Mouse (Mus musculus) granulocyte monocyte progenitor cell, adult 5-6 weeks (primary cell): ENCODE data around the gene Runx1. TPM values are rescaled to one million over a fixed set of nuclear protein-coding genes. Genes with fewer than 3 reads are reported as not detected.
A peak's percentile ranks its signal among the peaks of the same experiment; 100 is the strongest.

Source experiments
- ATAC-seq: replicated peaks from 2 replicates; pipeline ENCODE4 v1.8.0; 2016; ENCODE audit warnings: mild to moderate bottlenecking, moderate TSS enrichment, inconsistent platforms; ENCODE audit not compliant: poor library complexity, severe bottlenecking
- total RNA-seq, 2 experiments: library from RNA; stranded (forward) in 1 of 2; stranded (reverse) in 1 of 2; fragments of 200-712, 200-1000 nt in 1 of 2; fragments of >200 nt in 1 of 2; fragmentation: Nextera tagmentation in 1 of 2; gene quantifications; 2 replicates each; pipeline ENCODE4 v1.2.3; 2014 to 2017

Runx1 gene
- 137 and 200 TPM in 2 replicates for total RNA-seq (2014; fragmentation: Nextera tagmentation)
- total RNA-seq (2017) = 38.6 and 66.4 TPM in 2 replicates

DNA sequence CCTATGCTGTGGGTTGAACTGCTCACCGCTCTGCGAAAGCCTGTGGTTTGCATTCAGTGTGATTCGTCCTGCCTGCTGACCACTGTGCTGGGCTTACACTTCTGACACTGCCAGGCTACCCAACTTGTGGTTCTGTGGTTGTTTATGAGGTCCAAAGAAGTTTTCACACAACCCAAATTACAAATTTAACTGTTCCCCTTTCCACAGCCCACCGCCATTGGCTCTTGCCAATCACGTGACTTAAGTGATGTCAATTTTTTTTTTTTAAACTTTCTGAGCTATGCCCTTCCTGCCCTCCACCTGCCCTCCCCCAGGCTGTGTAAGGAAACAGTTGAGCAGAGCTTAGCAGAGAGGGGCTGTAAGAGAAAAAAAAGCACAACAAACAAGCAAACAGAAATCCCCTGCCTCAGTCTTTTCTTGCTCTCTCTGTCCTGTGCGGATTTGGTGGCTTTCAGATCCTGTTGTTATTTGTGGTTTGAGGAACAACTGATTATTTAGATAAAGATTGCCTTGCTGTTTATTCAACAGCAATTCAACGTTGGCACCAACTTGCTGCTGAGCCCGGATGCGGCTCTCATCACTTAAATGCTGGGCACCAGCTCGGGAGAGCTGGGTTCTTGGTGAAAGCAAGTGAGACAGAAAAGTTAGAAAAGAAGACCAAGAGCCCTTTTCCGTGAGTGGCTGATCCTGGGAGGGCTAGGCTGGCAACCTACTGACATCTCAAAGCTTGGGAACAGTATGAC is at the start of gene Runx1:
Gene Runx1, minus strand, starts transcription at position 242 of the 743 bp plus-strand sequence.
- ATAC-seq = peak; percentile 64

DNA sequence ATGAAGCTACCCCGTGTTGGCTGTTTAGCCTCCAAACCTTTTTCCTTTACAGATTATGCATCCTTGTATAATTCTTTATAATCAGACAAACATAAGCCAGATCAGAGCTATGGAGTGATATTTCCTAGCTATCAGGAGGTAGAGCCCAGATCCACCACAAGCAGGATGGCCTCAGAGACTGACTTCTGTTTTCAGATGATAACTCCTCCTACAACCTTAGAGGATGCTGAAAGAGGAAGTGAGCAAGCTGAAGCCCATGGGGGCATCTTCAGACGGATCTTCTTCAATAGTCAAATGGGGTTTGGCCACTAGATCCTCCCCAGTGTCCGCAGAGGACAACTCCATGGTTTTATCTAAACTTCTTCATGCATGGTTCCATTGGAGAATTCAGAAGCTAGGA is 48.1 kb upstream of the Runx1 start:
- ATAC-seq = peak; percentile 97

DNA sequence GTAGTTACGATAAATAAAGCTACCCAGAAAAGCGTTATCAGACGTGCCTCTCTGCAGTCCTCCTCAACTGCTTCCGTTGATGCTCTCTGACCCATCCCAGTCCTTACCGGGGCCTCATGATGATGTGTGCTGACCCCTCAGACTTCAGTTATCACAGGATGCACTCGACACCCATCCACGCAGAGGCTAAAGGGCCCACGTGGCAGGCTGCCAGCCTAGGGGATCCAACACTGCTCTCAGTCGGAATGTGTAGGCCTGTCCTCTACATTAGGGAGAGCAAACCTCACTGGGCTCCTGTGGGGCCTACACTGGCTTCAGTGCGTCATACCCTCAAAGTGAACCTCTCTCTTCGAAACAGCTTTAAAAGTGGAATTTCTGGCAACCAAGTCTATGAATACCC is 45.8 kb upstream of the Runx1 start:
- no peak for ATAC-seq

DNA sequence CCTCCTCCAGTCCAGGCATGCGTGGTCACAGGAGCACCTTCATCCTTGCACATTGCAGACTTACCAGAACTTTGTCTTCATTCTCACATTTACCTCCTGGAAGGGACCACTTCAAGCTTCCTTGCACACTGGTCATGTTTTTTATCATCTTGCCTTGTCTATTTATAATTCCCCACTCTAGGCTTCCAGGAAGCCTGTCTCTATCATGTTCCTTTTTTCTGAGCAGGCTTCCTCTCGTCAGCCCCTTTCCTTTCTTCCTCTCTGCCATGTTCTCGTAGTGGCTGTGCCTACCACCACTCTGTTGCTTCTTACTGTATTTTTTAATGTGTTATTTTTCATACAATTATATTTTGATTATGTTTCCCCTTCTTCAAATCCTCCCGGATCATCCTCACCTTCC is 42.6 kb upstream of the Runx1 start:
- ATAC-seq = no peak

DNA sequence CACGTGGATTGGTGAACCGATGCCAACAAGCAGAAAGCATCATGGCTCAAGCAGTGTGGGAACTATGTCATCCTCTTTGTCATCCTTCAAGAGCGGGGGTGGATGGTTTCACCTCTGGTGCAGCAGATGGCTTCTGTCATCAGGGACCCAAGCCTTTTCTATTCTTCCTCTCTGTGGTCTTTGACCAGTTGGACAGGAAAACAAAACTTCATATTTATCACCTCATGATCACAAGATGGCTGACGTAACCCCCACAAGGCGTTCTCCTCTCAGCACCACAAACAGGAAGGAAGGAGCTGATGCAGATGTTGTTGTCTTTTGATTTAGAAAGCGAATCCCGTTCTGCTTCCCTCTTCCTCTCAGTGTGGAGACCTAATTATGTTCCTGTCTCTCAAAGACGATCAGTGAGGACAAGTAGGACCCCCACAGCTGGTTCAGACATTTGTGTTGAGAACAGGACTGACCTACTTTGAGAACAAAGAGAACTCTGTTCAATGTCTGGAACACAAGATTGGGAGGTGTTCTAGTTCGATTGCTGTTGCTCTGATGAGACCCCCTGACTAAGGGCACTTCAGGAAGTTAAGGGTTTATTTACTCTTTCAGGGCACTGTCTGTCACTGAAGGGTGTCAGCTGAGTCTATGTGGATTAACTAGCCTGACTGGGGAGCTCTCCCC is 41.4 kb upstream of the Runx1 start:
- peak; percentile 86 for ATAC-seq

DNA sequence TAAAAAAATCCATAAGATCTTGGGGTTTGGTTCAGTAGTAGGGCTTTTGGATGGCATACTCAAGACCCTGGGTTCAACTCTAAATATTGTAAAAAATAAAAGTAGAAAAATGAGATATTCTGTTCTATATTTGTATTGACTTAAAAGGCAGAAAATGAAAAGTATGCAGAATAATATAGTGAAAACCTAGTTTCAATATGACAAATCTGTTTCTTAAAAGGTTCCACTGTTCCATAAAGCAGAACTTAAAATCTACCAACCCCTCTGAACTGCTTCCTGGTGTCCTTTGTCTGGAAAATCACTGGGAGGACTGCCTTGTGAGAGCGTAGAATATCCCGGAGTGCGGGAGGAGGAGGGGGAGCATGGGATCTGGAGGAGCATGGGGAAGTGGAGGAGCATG is 39.4 kb upstream of the Runx1 start:
- ATAC-seq = no peak

DNA sequence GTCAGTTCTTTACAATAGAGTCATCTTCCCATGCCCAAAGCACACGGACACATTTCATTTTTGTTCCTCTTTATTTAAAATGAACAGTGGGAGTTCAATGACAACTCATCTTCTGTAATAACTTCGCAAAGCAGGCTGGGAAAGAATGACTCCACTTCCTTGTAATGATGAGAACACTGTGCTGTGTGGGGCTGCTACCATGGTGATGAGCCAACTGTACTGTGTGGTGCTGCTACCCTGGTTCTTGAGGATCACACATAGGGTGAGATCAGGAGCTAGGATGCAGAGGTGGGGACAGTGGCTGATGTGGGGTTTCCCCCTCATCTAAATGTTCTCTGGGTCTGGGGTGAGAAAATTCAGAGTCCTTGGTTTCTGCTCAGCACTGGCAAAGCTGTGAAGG is 38.2 kb upstream of the Runx1 start:
- peak; percentile 52 for ATAC-seq

DNA sequence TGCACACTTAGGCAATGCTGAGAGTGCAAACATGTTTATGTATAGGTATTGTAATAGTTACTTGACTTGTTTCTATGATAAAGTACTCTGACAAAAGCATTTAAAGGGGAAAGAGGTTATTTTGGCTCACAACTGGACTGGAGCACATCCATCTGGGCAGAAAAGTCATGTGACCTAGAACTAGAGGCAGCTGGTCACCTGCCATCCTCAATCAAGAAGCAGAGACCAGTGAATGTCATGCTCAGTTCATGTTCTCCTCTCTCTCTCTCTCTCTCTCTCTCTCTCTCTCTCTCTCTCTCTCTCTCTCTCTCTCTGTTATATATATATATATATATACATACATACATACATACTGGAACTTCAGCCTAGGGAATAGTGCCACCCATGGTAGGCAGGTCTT is 37.2 kb upstream of the Runx1 start:
- no peak for ATAC-seq

DNA sequence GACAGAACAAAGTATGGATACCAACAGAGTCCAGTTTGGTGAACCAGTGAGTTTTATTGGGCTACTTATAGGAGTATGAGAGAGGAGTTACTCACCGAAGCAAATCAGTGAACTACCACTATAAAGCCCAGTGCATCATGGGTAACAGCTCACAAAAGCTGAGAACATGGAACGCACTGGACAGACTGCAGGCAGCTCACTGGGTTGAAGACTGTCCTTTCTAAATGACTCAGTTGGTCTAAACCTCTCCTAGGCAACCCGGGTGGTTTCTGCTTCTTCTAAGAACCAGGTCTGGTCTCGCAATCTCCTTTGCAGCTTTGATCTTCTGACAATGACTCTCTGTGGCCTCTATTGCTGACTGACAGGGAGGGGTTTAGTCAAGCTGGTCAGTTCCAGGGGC is 36.5 kb upstream of the Runx1 start:
- no peak for ATAC-seq

DNA sequence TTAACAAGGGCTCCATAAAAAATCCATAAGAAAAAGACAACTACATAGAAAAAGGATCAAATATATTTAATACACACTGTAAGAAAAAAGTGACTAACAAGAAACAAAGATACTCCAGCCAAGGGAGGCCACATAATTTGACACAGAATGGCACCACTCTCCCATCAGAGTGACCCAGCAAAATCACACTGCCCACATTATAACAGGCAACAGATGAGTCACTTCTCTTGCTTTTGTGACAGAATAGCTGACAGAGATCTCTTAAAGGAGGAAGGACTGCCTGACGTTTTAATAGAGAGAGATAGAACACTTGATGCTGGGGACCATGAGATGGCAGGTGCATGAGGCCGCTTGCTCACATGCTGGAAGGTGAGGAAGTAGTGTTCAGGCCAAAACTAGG is 35.6 kb upstream of the Runx1 start:
- ATAC-seq = peak; percentile 13; the same call in 1 of the 2 replicates

DNA sequence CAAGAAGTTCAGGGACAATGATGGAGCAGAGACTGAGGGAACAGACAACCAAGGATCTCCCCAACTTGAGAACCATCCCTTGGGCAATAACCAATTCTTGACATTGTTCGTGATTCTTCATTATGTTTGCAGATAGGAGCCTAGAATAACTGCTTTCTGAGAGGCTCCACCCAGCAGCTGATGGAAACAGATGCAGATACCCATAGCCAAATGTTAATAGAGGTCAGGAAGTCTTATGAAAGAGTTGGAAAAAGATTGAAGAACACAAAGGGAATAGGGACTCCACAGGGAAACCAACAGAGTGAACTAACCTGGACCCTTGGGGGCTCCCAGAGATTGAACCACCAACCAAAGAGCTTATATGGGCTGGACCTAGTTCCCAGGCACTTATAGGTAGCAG is 34.7 kb upstream of the Runx1 start:
- ATAC-seq = no peak

DNA sequence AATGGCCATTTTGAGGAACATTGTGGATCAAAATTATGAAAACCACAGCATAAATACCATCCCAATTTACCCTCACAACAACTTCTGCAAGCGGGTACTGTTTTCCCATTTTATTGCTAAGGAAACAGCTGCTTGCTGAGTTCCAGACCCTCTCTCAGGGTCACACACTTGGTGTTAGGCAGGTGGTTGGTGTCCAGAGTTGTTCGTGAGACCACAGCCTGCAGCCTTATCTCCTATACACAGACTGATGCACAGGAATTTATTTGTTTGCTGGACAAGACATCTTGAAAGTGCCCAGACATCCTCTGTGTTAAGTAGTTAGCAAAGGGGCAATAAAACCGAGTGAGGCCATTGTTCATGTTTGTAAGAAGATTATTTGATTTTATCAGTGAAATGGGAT is 30.8 kb upstream of the Runx1 start:
- no peak for ATAC-seq

DNA sequence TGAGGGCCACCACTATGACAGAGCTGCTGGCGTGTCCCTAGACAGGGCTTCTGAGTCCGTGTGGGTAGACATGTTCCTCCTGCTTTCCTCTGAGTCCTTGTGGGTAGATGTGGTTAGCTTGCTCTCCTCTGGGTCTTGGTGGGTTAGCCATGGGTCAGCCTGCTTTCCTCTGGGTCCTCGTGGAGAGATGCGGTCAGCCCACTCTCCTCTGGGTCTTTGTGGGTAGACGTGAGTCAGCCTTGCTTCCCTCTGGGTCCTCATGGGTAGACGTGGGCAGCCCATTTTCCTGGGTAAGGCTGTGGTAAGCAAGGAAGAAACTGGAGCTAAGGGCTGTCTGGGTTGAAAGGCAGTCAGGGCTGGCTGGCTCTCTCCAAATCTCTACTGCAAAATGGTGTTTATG is 26.3 kb upstream of the Runx1 start:
- no peak for ATAC-seq

DNA sequence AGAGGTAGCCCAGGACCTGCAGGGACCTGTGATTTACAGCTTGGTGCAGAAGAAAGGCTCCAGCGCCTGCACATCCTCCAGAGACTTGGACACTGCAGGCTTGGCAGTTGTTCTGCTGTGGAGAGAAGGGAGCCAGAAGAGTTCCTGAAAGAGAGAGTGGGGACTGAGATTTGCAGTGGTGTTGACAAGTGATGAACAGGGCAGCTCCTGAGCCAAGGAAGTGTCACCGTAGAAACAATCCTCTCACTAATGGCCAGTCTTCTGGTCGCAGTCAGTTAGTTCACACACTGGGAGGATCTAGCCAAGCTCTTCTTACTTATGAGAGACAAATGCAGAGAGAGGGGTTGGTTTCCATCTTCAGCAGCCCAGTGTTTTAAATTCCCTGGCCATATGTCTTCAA is 24.5 kb upstream of the Runx1 start:
- ATAC-seq = no peak

DNA sequence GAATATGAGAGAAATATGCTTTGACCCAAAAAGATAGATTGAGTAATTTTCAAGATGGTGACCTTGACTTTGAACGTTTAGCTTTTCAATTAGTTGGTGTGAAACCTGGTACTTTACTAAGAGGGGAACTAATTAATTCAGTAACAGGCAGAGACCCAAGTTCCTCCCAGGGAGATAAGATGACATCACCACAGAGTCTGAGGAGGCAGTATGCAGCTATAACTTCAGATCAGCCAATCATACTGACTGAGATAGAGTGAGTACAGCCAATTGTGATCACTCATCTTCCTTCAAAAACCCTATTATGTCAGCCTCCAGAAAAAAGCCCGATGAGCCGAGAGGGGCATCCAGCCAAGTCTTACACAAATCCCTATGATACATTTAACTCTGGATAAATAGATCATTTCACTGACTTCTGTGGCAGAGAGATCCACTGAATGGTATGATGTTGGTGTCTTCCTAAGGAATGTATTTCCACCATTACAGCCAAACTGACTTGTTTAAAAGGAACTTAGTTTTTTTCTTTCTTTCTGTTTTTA is 21.9 kb upstream of the Runx1 start:
- peak; percentile 78 for ATAC-seq

DNA sequence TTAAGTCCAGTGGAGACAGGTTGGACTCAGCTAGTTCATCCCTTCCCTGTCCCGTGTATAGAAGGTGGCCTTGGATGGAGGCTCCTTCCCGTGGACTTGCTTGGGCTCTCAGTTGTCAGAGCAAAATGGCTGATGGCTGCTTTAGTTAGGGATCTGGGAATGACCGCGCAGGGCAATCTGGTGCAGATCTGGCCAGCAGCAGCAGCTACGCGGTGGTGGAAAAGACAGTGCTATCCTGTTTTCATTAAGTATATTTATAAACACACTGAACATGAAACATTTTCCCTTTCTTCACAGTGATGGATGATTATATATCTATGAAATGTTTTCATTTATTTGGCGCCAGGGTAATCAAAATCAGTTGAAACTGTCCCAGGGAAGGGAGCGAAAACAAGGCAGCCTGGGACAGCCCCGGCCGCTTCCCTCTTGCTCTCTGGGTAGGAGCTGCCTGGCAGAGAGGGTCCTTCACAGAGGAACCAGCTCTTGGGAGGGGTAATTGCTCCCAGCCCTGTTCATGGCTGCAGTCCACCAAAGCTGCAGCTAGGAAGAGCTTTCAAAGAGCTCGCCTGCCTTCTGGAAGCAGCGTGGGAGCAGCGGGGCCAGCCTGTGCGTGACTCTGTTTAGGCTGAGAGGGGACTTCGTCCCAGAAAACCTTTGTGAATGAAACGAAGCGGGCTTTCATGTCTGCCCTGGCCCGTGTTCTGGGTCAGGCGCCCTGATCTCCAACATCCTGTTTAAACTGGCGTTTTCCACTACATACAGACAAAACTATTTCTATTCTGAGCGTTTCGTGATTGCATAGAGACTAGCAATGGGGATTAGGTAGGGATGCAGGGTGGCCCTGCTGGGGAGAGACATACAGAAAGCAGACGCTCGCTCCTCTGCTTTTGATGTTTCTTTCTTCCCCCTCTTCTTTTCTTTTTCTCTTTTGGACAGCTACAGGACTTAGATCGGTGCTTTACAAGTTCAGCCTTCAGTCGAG is 19.6 kb upstream of the Runx1 start:
- ATAC-seq = no peak

DNA sequence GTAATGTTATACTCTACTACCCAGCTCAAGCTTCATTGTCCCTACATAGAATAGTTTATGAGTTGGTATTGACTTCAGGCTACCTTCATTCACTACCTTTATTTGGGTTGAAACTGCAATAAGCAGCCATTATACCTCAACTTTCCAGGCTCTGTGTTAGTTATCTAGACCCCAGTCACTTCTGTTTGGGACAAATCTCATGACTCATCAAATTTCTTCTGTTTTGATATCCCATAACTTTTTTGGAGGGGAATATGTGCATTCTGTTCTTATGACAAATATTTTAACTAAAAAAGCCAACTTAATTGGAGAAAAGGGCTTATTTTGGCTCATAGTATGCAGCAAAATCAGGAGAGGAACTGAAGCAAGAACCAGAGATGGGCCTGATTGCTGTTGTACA is 12.8 kb upstream of the Runx1 start:
- ATAC-seq = no peak

DNA sequence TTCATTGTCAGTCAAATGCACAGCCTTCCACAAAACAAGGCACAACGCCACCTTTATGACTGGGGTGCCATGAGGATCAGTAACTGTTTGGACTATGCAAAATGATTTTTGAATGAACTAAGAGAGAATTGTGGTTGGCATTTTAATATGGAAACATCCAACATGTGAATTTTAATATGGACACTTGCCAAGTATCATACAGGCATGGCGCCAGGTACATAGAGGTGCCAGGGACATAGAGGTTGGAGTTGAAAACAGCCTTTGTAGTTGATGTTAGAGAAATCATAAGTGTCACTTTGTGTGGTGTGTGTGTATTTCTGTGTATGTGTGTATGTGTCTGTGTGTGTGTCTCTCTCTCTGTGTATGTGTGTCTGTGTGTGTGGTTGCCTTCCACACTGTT is 5.4 kb upstream of the Runx1 start:
- ATAC-seq = no peak

DNA sequence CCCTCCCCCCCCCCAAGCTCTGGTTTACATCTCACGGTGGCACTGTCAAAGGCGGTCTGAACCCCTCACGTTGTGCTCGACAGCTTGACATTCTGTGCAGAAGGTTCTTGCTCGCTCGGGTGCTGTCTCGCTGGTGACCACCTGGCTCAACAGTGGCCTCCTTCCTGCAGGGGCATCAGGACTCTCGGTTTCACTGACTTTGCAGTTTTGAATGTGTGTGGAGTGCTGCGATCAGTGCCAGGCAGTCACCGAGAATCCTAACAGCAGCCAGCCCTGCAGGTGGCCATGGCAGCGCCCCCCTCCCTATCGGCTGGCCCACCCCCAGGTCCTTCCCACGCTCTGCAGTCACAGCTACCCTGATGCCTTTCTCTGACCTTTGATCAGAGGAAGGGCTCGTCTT is 4.5 kb upstream of the Runx1 start:
- no peak for ATAC-seq

DNA sequence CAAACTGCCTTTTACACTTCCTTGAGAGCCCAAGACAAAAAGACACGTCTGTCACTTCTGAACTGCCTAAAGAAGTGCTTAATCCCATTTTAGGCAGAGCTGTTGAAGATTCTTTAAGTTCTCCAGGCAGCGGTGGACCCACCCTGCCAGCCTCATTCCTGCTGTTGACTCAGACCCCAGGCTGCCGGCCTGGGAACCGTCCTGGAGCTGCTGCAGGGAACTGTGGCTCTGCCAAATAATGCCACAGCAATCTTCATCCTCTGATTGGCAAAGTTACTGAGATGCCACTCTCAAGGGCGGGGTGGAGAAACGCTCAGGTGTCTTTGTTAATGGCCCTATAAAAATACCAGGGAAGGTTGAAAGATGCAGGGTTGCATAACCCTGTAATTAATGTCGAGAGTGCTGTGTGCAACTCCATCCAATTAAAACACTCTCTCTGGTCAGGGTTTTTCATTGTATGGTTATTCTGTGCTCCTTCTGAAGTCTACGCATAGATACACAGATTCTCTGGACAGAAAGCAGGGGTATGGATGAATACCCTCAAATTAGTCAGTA is 2.4 kb upstream of the Runx1 start:
- ATAC-seq = no peak
